Mouse (Mus musculus): Measurements from ENCODE around the gene Adamts2. TPM values are rescaled to one million over a fixed set of nuclear protein-coding genes. Genes with fewer than 3 reads are reported as not detected.
A peak's percentile ranks its signal among the peaks of the same experiment; 100 is the strongest.

The Adamts2 gene
- polyA plus RNA-seq, 1 experiment from 2014 or later = 12.2 TPM

DNA sequence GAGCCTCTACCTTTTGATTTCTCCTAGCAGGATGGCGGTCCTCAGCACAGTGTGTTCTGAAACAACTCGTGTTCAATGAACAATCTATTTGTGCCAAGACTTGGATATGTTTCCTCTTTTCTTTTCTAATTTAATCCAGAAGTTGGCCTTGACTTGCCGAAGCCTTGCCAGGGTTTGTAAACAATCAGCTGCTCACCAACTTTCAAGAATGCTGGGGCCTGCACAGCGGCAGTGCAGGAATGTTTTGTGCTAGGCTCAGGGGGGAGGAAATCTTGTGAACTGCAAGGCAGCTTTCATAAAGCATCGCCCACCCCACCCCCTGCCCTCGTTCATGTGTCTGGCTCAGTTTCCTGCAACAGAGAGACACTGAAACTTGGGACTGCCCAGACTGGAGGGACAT is 143.1 kb downstream of the Adamts2 start:
- Histone ChIP-seq H3K9ac (ENCODE audit: low read length) (no peak overlapping the region), H3K4me1 (replicated peaks; ENCODE audit: control insufficient read depth, insufficient read depth) (peaks cover 3% of the 10 kb centered on the region; the same call in 1 of the 2 replicates), H3K27ac (replicated peaks) (no peak overlapping the region), H3K36me3 (ENCODE audit: control insufficient read depth, insufficient read depth, low read length) (no peaks in the 10 kb centered on the region), H3K4me3 (ENCODE audit: low read depth, low read length) (no peak overlapping the region), H3K9me3 (ENCODE audit: control insufficient read depth, low read length) (no peaks in the 10 kb centered on the region), H3K4me2 (replicated peaks; ENCODE audit: low read depth) (no peak overlapping the region), H3K27me3 (ENCODE audit: control insufficient read depth, insufficient read depth, low read length) (no peaks in the 10 kb centered on the region)
- no peak for ATAC-seq (ENCODE audit: low FRiP score, low TSS enrichment)
- 23% methylated on average over 6 of the region's 6 CpGs for WGBS
- TF ChIP-seq EP300 (optimal IDR thresholded peaks at IDR 0.05) (no peak), CTCF (IDR thresholded peaks at IDR 0.05; ENCODE audit: low read depth) (no peak)
- DNase-seq (ENCODE audit: low spot score) = no peak

DNA sequence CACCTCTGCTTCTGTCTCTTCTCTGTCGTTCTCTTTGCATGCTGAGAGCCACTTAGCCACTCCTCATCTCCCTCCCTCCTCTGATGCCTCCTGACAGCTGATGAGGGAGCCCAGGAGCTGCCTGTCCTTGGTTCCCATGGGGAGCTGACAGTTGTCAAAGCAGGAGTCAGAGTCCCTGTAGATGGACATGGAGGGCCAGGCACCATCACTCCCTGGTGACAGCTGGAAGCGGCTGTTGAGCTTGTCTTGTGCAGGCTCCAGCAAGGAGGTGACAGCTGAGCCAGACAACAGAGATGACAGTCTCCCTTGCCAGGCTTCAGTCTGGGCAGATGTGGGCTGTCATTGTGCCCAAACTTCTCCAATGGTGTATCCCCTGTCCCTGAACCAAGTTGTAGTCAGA is 144.6 kb downstream of the Adamts2 start:
- Histone ChIP-seq H3K27ac (replicated peaks) (no peak overlapping the region), H3K36me3 (ENCODE audit: control insufficient read depth, insufficient read depth, low read length) (no peaks in the 10 kb centered on the region), H3K4me3 (ENCODE audit: low read depth, low read length) (no peak overlapping the region), H3K9ac (ENCODE audit: low read length) (no peak overlapping the region), H3K27me3 (ENCODE audit: control insufficient read depth, insufficient read depth, low read length) (no peaks in the 10 kb centered on the region), H3K4me2 (replicated peaks; ENCODE audit: low read depth) (no peak overlapping the region), H3K9me3 (ENCODE audit: control insufficient read depth, low read length) (no peaks in the 10 kb centered on the region), H3K4me1 (replicated peaks; ENCODE audit: control insufficient read depth, insufficient read depth) (peaks cover 3% of the 10 kb centered on the region; the same call in 1 of the 2 replicates)
- DNase-seq (ENCODE audit: low spot score) (no peak), ATAC-seq (ENCODE audit: low FRiP score, low TSS enrichment) (no peak)
- WGBS = 45% methylated on average over 2 of the region's 2 CpGs
- TF ChIP-seq CTCF (IDR thresholded peaks at IDR 0.05; ENCODE audit: low read depth) (no peak), EP300 (optimal IDR thresholded peaks at IDR 0.05) (no peak)

DNA sequence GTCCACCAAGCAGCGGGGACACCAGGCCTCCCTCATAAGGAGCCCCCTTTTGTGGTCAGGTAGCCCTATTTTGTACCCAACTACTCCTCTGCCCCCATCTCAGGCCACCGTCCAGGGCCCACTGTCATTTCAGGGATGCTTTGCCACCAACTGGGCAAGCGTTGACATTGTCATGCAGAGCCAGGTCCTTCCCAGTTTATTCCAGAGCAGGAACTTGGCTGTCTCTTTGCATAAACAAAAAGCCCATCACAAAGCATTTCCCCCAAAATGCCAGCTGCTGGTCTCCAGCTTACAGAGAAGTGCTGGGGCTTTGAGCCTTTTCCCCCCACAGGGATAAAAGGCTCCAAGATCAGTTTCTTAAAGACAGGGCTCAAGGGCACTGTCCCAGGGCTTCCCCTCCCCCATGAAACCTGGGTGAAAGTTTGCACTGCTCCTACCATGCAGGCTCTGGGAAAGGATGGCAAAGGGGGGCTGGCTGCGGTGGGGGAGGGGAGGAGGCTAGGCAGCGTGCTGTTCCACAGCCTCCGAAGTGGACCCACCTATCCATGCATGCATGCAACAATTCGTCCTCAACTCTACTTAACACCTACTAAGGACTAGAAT is 149.2 kb downstream of the Adamts2 start:
- H3K4me1 ChIP-seq (replicated peaks; ENCODE audit: control insufficient read depth, insufficient read depth) = no peaks in the 10 kb centered on the region
- ATAC-seq (ENCODE audit: low FRiP score, low TSS enrichment) (no peak), DNase-seq (ENCODE audit: low spot score) (no peak)
- no peaks in the 10 kb centered on the region for H3K27me3 ChIP-seq (ENCODE audit: control insufficient read depth, insufficient read depth, low read length)
- no peak overlapping the region for H3K27ac ChIP-seq (replicated peaks)
- no peak overlapping the region for H3K9ac ChIP-seq (ENCODE audit: low read length)
- H3K9me3 ChIP-seq (ENCODE audit: control insufficient read depth, low read length) = no peaks in the 10 kb centered on the region
- TF ChIP-seq EP300 (optimal IDR thresholded peaks at IDR 0.05) (no peak), CTCF (IDR thresholded peaks at IDR 0.05; ENCODE audit: low read depth) (no peak)
- no peak overlapping the region for H3K4me2 ChIP-seq (replicated peaks; ENCODE audit: low read depth)
- H3K36me3 ChIP-seq (ENCODE audit: control insufficient read depth, insufficient read depth, low read length) = no peaks in the 10 kb centered on the region
- H3K4me3 ChIP-seq (ENCODE audit: low read depth, low read length) = no peak overlapping the region
- 48% methylated on average over 7 of the region's 7 CpGs for WGBS

DNA sequence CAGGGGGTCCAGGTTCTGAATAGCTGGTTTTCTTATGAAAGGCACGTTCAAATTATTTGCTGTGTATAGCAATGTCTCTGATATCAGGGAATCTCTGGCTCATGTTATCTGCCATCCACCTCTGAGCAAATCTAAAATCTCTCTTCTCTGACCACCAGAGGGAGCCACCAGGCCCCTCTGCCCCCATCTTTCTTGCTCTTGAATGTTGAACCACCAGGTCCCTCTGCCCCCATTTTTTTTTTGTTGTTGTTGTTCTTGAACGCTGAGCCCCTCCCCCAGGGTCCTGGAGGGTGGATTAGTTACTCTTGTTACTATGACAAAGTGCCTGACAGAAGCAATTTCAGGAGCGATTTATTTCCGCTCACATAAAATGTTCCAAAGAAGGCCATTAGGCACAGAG is 155.9 kb downstream of the Adamts2 start:
- DNase-seq (ENCODE audit: low spot score) = no peak

DNA sequence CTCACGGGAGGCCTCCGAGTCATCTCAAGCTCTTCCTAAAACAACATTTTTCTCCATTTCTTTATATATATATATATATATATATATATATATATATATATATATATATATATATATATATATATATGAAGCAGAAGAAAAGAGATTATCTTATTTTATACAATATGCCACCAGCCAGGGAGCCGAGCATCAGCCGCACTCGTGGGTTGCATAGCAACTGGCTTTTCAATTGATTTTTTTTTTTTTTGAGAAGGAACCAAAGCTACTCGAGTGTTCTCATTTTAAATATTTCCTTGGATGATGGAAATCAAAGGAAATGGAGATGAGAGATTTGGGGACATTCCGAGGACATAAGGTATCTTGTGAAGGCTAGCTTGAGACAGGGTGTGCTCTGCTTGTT is 164.6 kb downstream of the Adamts2 start:
- no peak overlapping the region for H3K4me3 ChIP-seq (ENCODE audit: low read depth, low read length)
- H3K9me3 ChIP-seq (ENCODE audit: control insufficient read depth, low read length) = no peaks in the 10 kb centered on the region
- H3K4me2 ChIP-seq (replicated peaks; ENCODE audit: low read depth) = no peak overlapping the region
- no peak overlapping the region for H3K9ac ChIP-seq (ENCODE audit: low read length)
- no peak overlapping the region for H3K27ac ChIP-seq (replicated peaks)
- DNase-seq (ENCODE audit: low spot score) = no peak
- no peaks in the 10 kb centered on the region for H3K27me3 ChIP-seq (ENCODE audit: control insufficient read depth, insufficient read depth, low read length)
- no peak for ATAC-seq (ENCODE audit: low FRiP score, low TSS enrichment)
- 81% methylated on average over 7 of the region's 7 CpGs for WGBS
- no peaks in the 10 kb centered on the region for H3K36me3 ChIP-seq (ENCODE audit: control insufficient read depth, insufficient read depth, low read length)
- TF ChIP-seq CTCF (IDR thresholded peaks at IDR 0.05; ENCODE audit: low read depth) (no peak), EP300 (optimal IDR thresholded peaks at IDR 0.05) (no peak)
- no peaks in the 10 kb centered on the region for H3K4me1 ChIP-seq (replicated peaks; ENCODE audit: control insufficient read depth, insufficient read depth)

More for the DNA sequence above, 155.9 kb downstream of the Adamts2 start:
- H3K4me3 ChIP-seq (ENCODE audit: low read depth, low read length) = no peak overlapping the region
- no peak overlapping the region for H3K4me2 ChIP-seq (replicated peaks; ENCODE audit: low read depth)
- no peak overlapping the region for H3K27ac ChIP-seq (replicated peaks)
- WGBS = 46% methylated on average over 4 of the region's 4 CpGs
- no peak overlapping the region for H3K9ac ChIP-seq (ENCODE audit: low read length)
- H3K36me3 ChIP-seq (ENCODE audit: control insufficient read depth, insufficient read depth, low read length) = no peaks in the 10 kb centered on the region
- no peaks in the 10 kb centered on the region for H3K9me3 ChIP-seq (ENCODE audit: control insufficient read depth, low read length)
- H3K4me1 ChIP-seq (replicated peaks; ENCODE audit: control insufficient read depth, insufficient read depth) = no peaks in the 10 kb centered on the region
- no peaks in the 10 kb centered on the region for H3K27me3 ChIP-seq (ENCODE audit: control insufficient read depth, insufficient read depth, low read length)
- no peak for TF ChIP-seq EP300 (optimal IDR thresholded peaks at IDR 0.05)
- TF ChIP-seq CTCF (IDR thresholded peaks at IDR 0.05; ENCODE audit: low read depth) = peak; percentile 62
- no peak for ATAC-seq (ENCODE audit: low FRiP score, low TSS enrichment)

DNA sequence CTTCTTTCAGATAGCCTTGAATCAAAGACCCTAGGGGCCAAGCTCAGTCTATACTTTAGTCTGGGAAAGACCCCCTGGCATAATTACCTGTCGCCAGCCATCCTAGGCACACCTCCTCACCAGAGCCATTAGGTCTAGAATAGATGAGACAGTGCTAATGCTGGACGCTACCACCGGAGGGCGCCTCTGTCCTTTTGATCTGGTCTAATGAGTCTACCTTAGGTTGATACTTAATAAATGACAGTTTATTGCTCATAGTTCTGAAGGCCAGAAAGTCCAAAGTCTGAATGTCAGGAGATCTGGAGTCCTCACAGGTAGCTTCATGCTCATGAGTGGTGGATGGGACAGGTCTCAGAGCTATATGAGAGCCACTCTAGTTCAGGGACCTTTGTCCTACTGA is 165.2 kb downstream of the Adamts2 start:
- H3K4me2 ChIP-seq (replicated peaks; ENCODE audit: low read depth) = no peak overlapping the region
- no peak overlapping the region for H3K9ac ChIP-seq (ENCODE audit: low read length)
- TF ChIP-seq CTCF (IDR thresholded peaks at IDR 0.05; ENCODE audit: low read depth) = peak; percentile 71
- TF ChIP-seq EP300 (optimal IDR thresholded peaks at IDR 0.05) = no peak
- peak; percentile 43 for DNase-seq (ENCODE audit: low spot score)
- no peaks in the 10 kb centered on the region for H3K36me3 ChIP-seq (ENCODE audit: control insufficient read depth, insufficient read depth, low read length)
- no peak overlapping the region for H3K4me3 ChIP-seq (ENCODE audit: low read depth, low read length)
- no peak overlapping the region for H3K27ac ChIP-seq (replicated peaks)
- H3K4me1 ChIP-seq (replicated peaks; ENCODE audit: control insufficient read depth, insufficient read depth) = no peaks in the 10 kb centered on the region
- WGBS = 25% methylated on average over 4 of the region's 4 CpGs
- H3K9me3 ChIP-seq (ENCODE audit: control insufficient read depth, low read length) = no peaks in the 10 kb centered on the region
- no peaks in the 10 kb centered on the region for H3K27me3 ChIP-seq (ENCODE audit: control insufficient read depth, insufficient read depth, low read length)
- no peak for ATAC-seq (ENCODE audit: low FRiP score, low TSS enrichment)

Measured in stomach, postnatal 0 days (tissue).